Mouse (Mus musculus) frontal cortex, postnatal 14 days (tissue): ENCODE measurements around the gene Mtcl1.

Source experiments
- DNase-seq, 2 experiments: peaks; one replicate each; pipeline ENCODE4 v3.0.0; 2022; ENCODE audit warnings: low spot score in 2 of 2

Mtcl1 gene

GRCm38 (mm10) chr17:66362287-66363016 is 87.1 kb downstream of the Mtcl1 start:
- DNase-seq: no peak

- no peak for DNase-seq
Measured at GRCm38 (mm10) chr17:66358026-66358978, 91.2 kb downstream of the Mtcl1 start.

- DNase-seq: no peak
Measured at GRCm38 (mm10) chr17:66357171-66358025, 92.2 kb downstream of the Mtcl1 start.

- no peak for DNase-seq
Measured at GRCm38 (mm10) chr17:66353907-66354306, 95.6 kb downstream of the Mtcl1 start.

- DNase-seq: no peak
Measured at GRCm38 (mm10) chr17:66352847-66353643, 96.5 kb downstream of the Mtcl1 start.

GRCm38 (mm10) chr17:66352219-66352618 is 97.3 kb downstream of the Mtcl1 start:
- DNase-seq: no peak

- DNase-seq: no peak
Measured at GRCm38 (mm10) chr17:66350689-66351088, 98.9 kb downstream of the Mtcl1 start.

- peak; percentile 72 to 82 for DNase-seq
Measured at GRCm38 (mm10) chr17:66350127-66350526, 99.4 kb downstream of the Mtcl1 start.

GRCm38 (mm10) chr17:66346378-66346777 is 103.2 kb downstream of the Mtcl1 start:
- no peak for DNase-seq

GRCm38 (mm10) chr17:66345680-66346079 is 103.9 kb downstream of the Mtcl1 start:
- no peak for DNase-seq

GRCm38 (mm10) chr17:66342932-66343331 is 106.6 kb downstream of the Mtcl1 start:
- no peak for DNase-seq

- no peak for DNase-seq
Measured at GRCm38 (mm10) chr17:66341670-66342069, 107.9 kb downstream of the Mtcl1 start.

- DNase-seq: no peak
Measured at GRCm38 (mm10) chr17:66340798-66341197, 108.8 kb downstream of the Mtcl1 start.

GRCm38 (mm10) chr17:66337929-66338328 is 111.6 kb downstream of the Mtcl1 start:
- DNase-seq: no peak

- DNase-seq: no peak
Measured at GRCm38 (mm10) chr17:66335568-66335967, 114.0 kb downstream of the Mtcl1 start.

GRCm38 (mm10) chr17:66334894-66335293 is 114.7 kb downstream of the Mtcl1 start:
- DNase-seq: no peak

- no peak for DNase-seq
Measured at GRCm38 (mm10) chr17:66331207-66331606, 118.3 kb downstream of the Mtcl1 start.

GRCm38 (mm10) chr17:66326552-66327045 is 123.0 kb downstream of the Mtcl1 start:
- no peak for DNase-seq

- no peak for DNase-seq
Measured at GRCm38 (mm10) chr17:66326204-66326545, 123.4 kb downstream of the Mtcl1 start.

GRCm38 (mm10) chr17:66325440-66326203 is 123.9 kb downstream of the Mtcl1 start:
- peak; percentile 54 to 66 for DNase-seq
